Comparison of ENCODE assay signal across 26 mouse cellular contexts in genomic region chr3:22038004-22038403, GRCm38 (mm10). TPM values are rescaled to one million over a fixed set of nuclear protein-coding genes. Genes with fewer than 3 reads are reported as not detected.
DNase-seq lines count a peak whose midpoint lies in the region; ATAC-seq and TF ChIP-seq lines count a peak whose summit lies in the region.
"Had no signal": no experiment of that assay in that cellular context is flagged by ENCODE, and none has a peak within 500 bp of the region (broad histone marks: within the 10 kb centered on the region; RNA-seq: fewer than 3 reads in every experiment).

No protein-coding gene starts in this region.

- H3K27me3 ChIP-seq in ES-Bruce4 (ENCODE audit: control insufficient read depth, insufficient read depth, low read length, poor library complexity, severe bottlenecking), result no peaks in the 10 kb centered on the region
- no peaks in the 10 kb centered on the region for H3K27me3 ChIP-seq in kidney, embryonic 14.5 days (ENCODE audit: control insufficient read depth, insufficient read depth, low read length)
- H3K27me3 ChIP-seq: CH12.LX; embryonic facial prominence, embryonic 13.5 days; embryonic facial prominence, embryonic 15.5 days; forebrain, embryonic 12.5 days had no signal

- TF ChIP-seq CTCF in ES-Bruce4 (IDR thresholded peaks at IDR 0.05; ENCODE audit: low read depth, low read length), result no peak

- in situ Hi-C loops in ES-E14 (cut with MboI; ENCODE audit: low sequenced_read_pairs in 2 of 2, unreplicated experiment in 2 of 2), result no loop called here

- peak; percentile 96 for TF ChIP-seq EP300 in ES-Bruce4 (IDR thresholded peaks at IDR 0.05; ENCODE audit: insufficient read depth, low read depth, low read length)

- H3K27ac ChIP-seq in ES-Bruce4 (ENCODE audit: insufficient read depth, low read length) (peak overlapping the region; percentile 97), ES-E14 (ENCODE audit: insufficient read depth, low read depth, low read length, poor library complexity, severe bottlenecking) (peak overlapping the region; percentile 90)
- H3K27ac ChIP-seq in kidney, embryonic 14.5 days (ENCODE audit: low read depth, low read length), result no peak overlapping the region
- H3K27ac ChIP-seq: embryonic facial prominence, embryonic 13.5 days; embryonic facial prominence, embryonic 15.5 days; forebrain, embryonic 10.5 days; forebrain, embryonic 12.5 days had no signal

- intact Hi-C loops in heart, postnatal 36 days (cut with DNase I), result no loop called here

- H3K4me1 ChIP-seq in ES-Bruce4 (ENCODE audit: control insufficient read depth, insufficient read depth, low read length) (peaks cover 7% of the 10 kb centered on the region), ES-E14 (ENCODE audit: control insufficient read depth in 2 of 2, insufficient read depth in 2 of 2, low read length in 2 of 2, poor library complexity in 1 of 2) (peaks cover 7 to 18% of the 10 kb centered on the region in 2 experiments)
- H3K4me1 ChIP-seq in kidney, embryonic 14.5 days (ENCODE audit: control insufficient read depth, insufficient read depth, low read length), result no peaks in the 10 kb centered on the region
- H3K4me1 ChIP-seq: embryonic facial prominence, embryonic 13.5 days; embryonic facial prominence, embryonic 15.5 days; forebrain, embryonic 12.5 days had no signal

- no peak for ATAC-seq in kidney, embryonic 14.5 days (ENCODE audit: low FRiP score, low TSS enrichment)
- ATAC-seq: activated CD4-positive, CD25-positive, alpha-beta regulatory T cell, adult 4 months; CD4-positive, CD25-positive, alpha-beta regulatory T cell, adult 4 months; forebrain, embryonic 14.5 days; forebrain, embryonic 16.5 days had no signal

- H3K4me3 ChIP-seq in ES-Bruce4 (ENCODE audit: low read depth, low read length), result no peak overlapping the region
- no peak overlapping the region for H3K4me3 ChIP-seq in ES-E14 (ENCODE audit: insufficient read depth in 1 of 2, low read depth in 1 of 2, low read length in 2 of 2, poor library complexity in 1 of 2, severe bottlenecking in 1 of 2)
- no peak overlapping the region for H3K4me3 ChIP-seq in kidney, embryonic 14.5 days (ENCODE audit: low read length)
- H3K4me3 ChIP-seq: embryonic facial prominence, embryonic 13.5 days; embryonic facial prominence, embryonic 15.5 days; erythroblast, embryonic 14.5 days; forebrain, embryonic 10.5 days; forebrain, embryonic 12.5 days had no signal

- H3K9me3 ChIP-seq in ES-Bruce4 (replicated peaks; ENCODE audit: control insufficient read depth, insufficient read depth, low read length, poor library complexity, severe bottlenecking), result peaks cover 7% of the 10 kb centered on the region
- H3K9me3 ChIP-seq in ES-E14 (ENCODE audit: control insufficient read depth, insufficient read depth, low read depth, low read length), result no peaks in the 10 kb centered on the region
- no peaks in the 10 kb centered on the region for H3K9me3 ChIP-seq in kidney, embryonic 14.5 days (ENCODE audit: control insufficient read depth, low read length)
- H3K9me3 ChIP-seq: embryonic facial prominence, embryonic 13.5 days; embryonic facial prominence, embryonic 15.5 days; forebrain, embryonic 10.5 days; forebrain, embryonic 12.5 days had no signal

- DNase-seq in ES-E14 (ENCODE audit: low read depth, low spot score) (peak; percentile 68), WW6 (ENCODE audit: low read depth, low spot score) (peak; percentile 58)
- DNase-seq in heart, postnatal 36 days, result no peak
- no peak for DNase-seq in gastrocnemius, postnatal 10 days
- DNase-seq: adrenal gland, adult 8-10 months; adrenal gland, postnatal 14 days; adrenal gland, postnatal 36 days; B cell, adult 2 months; cerebellum, adult 11-12 months; cerebellum, adult 2 months; cerebellum, adult 9-10 months; cerebellum, postnatal 10 days; cerebellum, postnatal 25 days; embryo, embryonic 11 days had no signal

- 42% methylated on average over 4 of the region's 4 CpGs for WGBS in kidney, embryonic 14.5 days

- H3K9ac ChIP-seq in ES-Bruce4 (ENCODE audit: low read depth, poor library complexity, severe bottlenecking), result peak overlapping the region; percentile 7; the same call in 1 of the 2 replicates
- peak overlapping the region; percentile 47; the same call in 1 of the 2 replicates for H3K9ac ChIP-seq in ES-E14 (ENCODE audit: insufficient read depth, low read depth, low read length, poor library complexity, severe bottlenecking)
- no peak overlapping the region for H3K9ac ChIP-seq in kidney, embryonic 14.5 days (ENCODE audit: low read depth, low read length)
- H3K9ac ChIP-seq: embryonic facial prominence, embryonic 13.5 days; embryonic facial prominence, embryonic 15.5 days; forebrain, embryonic 12.5 days had no signal

- H3K36me3 ChIP-seq in ES-Bruce4 (ENCODE audit: control insufficient read depth, insufficient read depth, low read length, poor library complexity, severe bottlenecking) (no peaks in the 10 kb centered on the region), ES-E14 (ENCODE audit: control insufficient read depth, insufficient read depth, low read length, poor library complexity, severe bottlenecking) (no peaks in the 10 kb centered on the region)
- H3K36me3 ChIP-seq in kidney, embryonic 14.5 days (ENCODE audit: control insufficient read depth, insufficient read depth, low read length), result no peaks in the 10 kb centered on the region
- H3K36me3 ChIP-seq: embryonic facial prominence, embryonic 13.5 days; embryonic facial prominence, embryonic 15.5 days; forebrain, embryonic 10.5 days; forebrain, embryonic 12.5 days had no signal

- TF ChIP-seq POLR2A in ES-Bruce4 (IDR thresholded peaks at IDR 0.05; ENCODE audit: insufficient read depth, low read length), result no peak

- no peak overlapping the region for H3K4me2 ChIP-seq in kidney, embryonic 14.5 days (replicated peaks; ENCODE audit: low read depth, low read length)
- H3K4me2 ChIP-seq: embryonic facial prominence, embryonic 13.5 days; embryonic facial prominence, embryonic 15.5 days; forebrain, embryonic 12.5 days had no signal

TF ChIP-seq in ES-E14, 5 proteins besides CTCF, POLR2A, EP300 and RAD21:
- TF ChIP-seq MAFK (IDR thresholded peaks at IDR 0.05; ENCODE audit: insufficient read depth, low read depth, low read length) (no peak), HCFC1 (IDR thresholded peaks at IDR 0.05; ENCODE audit: borderline replicate concordance, insufficient read depth, low read length) (no peak), ZNF384 (IDR thresholded peaks at IDR 0.05; ENCODE audit: low read depth, low read length) (no peak), ZC3H11A (IDR thresholded peaks at IDR 0.05; ENCODE audit: borderline replicate concordance, low read depth, low read length) (no peak), CHD2 (IDR thresholded peaks at IDR 0.05; ENCODE audit: low read depth, low read length) (no peak)
TF ChIP-seq in ES-E14: peak in this region for 0.

RNA-seq across cellular contexts. Expression of gene Tbl1xr1, which starts 38.4 kb away (rescaled TPM):
- polyA plus RNA-seq in ES-Bruce4 (2011; ENCODE audit: insufficient read depth, insufficient read length, low read depth, missing spikeins), result 50.0 and 64.4 TPM in 2 replicates
- 64.6 and 71.0 TPM in 2 replicates for total RNA-seq in ES-E14 (2012; rRNA removed)
- total RNA-seq in heart, postnatal 36 days (2021), result 10 to 100 TPM; 74.4 to 80.5 TPM
- polyA plus RNA-seq in kidney, embryonic 14.5 days (2014; fragmentation: Nextera tagmentation; extraction: Ambion mirVana), result 20.6 and 39.7 TPM in 2 replicates
- total RNA-seq in gastrocnemius, postnatal 10 days (2021), result 10 to 100 TPM; 59.3 to 66.0 TPM

Comparison
In these comparisons a context has a peak if more than half of its experiments do, and no peak if none do; other contexts are left out.
1. DNase-seq: peak in ES-E14 (single experiment) and WW6 (single experiment); none in heart, postnatal 36 days (0 of 2) and gastrocnemius, postnatal 10 days (single experiment).